Mouse (Mus musculus) kidney, adult 2 months (tissue): Measurements from ENCODE around the gene Capzb. TPM values are rescaled to one million over a fixed set of nuclear protein-coding genes. Genes with fewer than 3 reads are reported as not detected.
A peak's percentile ranks its signal among the peaks of the same experiment; 100 is the strongest.

ENCODE experiments used
- DNase-seq: peaks from one replicate; pipeline ENCODE4 v3.0.0; 2021
- H3K27ac ChIP-seq: fragments of 200-500 bp; 2 replicates; pipeline ENCODE4 v1.5.1; 2012; ENCODE audit warnings: low read depth, low read length, control low read depth, inconsistent platforms; ENCODE audit not compliant: insufficient read depth
- H3K27me3 ChIP-seq: fragments of 200-500 bp; replicated peaks from 2 replicates; pipeline ENCODE4 v1.6.1; 2012; ENCODE audit warnings: mild to moderate bottlenecking, moderate library complexity, low read length, inconsistent platforms; ENCODE audit not compliant: control insufficient read depth, insufficient read depth
- H3K36me3 ChIP-seq: fragments of 200-500 bp; 2 replicates; pipeline ENCODE4 v1.6.1; 2012; ENCODE audit warnings: mild to moderate bottlenecking, moderate library complexity, low read length, inconsistent platforms; ENCODE audit not compliant: control insufficient read depth, insufficient read depth
- H3K4me1 ChIP-seq: fragments of 200-500 bp; 2 replicates; pipeline ENCODE4 v1.6.1; 2011; ENCODE audit warnings: low read length; ENCODE audit not compliant: control insufficient read depth, insufficient read depth
- H3K4me3 ChIP-seq: fragments of 200-500 bp; 2 replicates; pipeline ENCODE4 v1.5.1; 2011; ENCODE audit warnings: mild to moderate bottlenecking, low read depth, low read length, control low read depth; ENCODE audit not compliant: insufficient read depth
- CTCF ChIP-seq: fragments of 200-500 bp; conservative IDR thresholded peaks from 2 replicates; pipeline ENCODE4 v1.5.1; 2011; ENCODE audit warnings: low read depth, mild to moderate bottlenecking, control low read depth, low read length, moderate library complexity, mixed read lengths; ENCODE audit not compliant: insufficient read depth, insufficient read length
- POLR2A ChIP-seq: fragments of 200-500 bp; IDR thresholded peaks from one replicate; pipeline ENCODE4 v1.6.1; 2011; ENCODE audit warnings: low read depth, low read length, control low read depth
- WGBS: fragments of 180-500 bp; shearing (Covaris S2); methylation state at CpG from one replicate; pipeline ENCODE4 v1.1.7; 2018; 5-methylcytosine and 5-hydroxymethylcytosine counted together
- polyA plus RNA-seq: library from polyadenylated mRNA; depleted of rRNA; stranded (reverse); fragments of >200 nt; gene quantifications from 2 replicates; pipeline ENCODE4 v1.2.3, GENCODE M21; 2012

The Capzb gene
- polyA plus RNA-seq, 1 experiment = 134 TPM

DNA sequence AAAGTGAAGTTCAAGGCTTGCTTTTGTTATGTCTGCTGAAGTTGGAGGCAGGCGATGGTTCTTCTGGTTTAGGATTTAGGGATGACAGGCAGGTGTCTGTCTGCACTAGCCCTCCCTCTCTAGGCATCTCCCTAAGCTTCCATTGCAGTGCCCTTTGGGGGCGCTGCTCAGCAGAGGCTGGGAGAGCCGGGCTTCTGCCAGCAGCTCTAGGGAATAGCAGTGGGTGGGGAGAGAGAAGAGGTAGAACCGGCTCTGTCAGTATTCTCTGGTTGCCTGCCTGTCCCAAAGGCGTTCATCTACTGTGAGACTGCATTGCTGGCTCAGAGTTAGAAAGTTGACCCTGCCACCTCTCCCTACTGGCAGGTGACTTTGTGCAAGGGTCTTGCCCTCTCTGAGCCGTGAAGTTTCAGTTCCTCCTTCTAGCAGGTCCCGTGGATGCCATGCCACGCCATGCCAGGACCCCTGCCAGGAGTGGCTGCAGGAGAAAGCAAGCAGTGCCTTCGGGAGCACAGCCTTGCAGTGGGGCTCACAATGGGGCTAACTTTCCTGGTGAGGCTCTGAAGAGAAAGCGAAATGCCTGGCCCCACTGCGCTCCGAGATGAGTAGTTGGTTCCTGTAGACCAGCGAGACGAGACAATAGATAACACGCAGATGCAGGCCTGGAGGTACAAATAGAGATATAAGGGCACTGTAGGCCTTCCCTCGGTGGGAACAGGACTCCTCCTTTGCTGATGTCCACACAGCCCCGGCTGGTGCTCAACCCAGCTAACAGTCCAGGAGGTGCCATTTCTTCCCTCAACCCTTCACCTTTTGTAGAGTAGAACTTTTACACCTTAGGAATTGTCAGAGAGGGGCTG is 19.5 kb downstream of the Capzb start:
- H3K27me3 ChIP-seq = no peaks in the 10 kb centered on the region
- H3K4me3 ChIP-seq = no peak overlapping the region
- H3K36me3 ChIP-seq = no peaks in the 10 kb centered on the region
- peaks cover 60% of the 10 kb centered on the region for H3K4me1 ChIP-seq
- DNase-seq = peak; percentile 60
- TF ChIP-seq POLR2A = no peak
- no peak; the same call in 1 of the 2 replicates for TF ChIP-seq CTCF
- H3K27ac ChIP-seq = peak overlapping the region; percentile 5; the same call in 1 of the 2 replicates
- 67% methylated on average over 17 of the region's 17 CpGs for WGBS

DNA sequence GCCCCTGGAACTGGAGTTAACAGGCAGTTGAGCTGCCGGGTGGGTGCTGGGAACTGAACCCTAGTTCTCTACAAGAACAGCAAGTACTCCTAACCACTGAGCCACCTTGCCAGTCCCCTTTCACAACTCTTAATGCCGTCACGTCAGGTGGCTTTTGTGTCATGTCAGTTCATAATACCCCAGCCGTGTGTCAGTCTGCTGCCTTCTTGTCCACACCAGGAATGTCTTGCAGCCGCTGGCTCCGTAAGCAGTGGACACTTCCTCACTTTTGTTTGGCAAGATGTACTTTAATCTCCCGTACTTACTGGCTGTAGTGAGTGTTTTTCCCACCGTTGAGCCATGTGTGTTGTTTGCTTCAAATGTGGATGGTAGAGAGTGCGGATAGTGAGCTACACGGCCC is 20.4 kb downstream of the Capzb start:
- 61% methylated on average over 10 of the region's 10 CpGs for WGBS
- DNase-seq = no peak
- H3K27ac ChIP-seq = no peak overlapping the region
- H3K4me1 ChIP-seq = peaks cover 58% of the 10 kb centered on the region
- no peaks in the 10 kb centered on the region for H3K27me3 ChIP-seq
- TF ChIP-seq POLR2A = no peak
- no peak for TF ChIP-seq CTCF
- H3K36me3 ChIP-seq = no peaks in the 10 kb centered on the region
- no peak overlapping the region for H3K4me3 ChIP-seq

DNA sequence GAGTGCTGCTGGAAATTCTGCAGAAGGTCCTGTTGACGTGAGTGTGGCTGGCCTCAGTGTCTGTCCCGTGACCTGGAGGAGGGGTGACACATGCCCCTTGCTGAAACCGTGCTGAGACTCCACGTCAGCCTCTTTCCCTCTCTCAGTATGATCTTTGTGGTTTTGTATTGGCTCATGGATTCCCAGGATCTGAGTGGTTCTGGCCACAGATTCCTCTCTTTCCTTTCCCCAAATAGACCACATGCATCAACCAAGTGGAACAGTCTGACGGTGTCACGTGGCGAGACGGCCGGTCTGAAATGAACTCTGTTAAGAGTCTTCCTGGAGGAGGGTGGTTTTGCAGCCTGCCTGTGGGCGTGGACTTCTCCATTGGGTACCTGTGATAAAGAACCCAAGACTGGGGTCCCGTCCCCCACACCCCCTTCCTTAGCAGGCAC is 21.3 kb downstream of the Capzb start:
- DNase-seq = peak; percentile 82
- Histone ChIP-seq H3K27ac (peak overlapping the region; percentile 53), H3K4me3 (no peak overlapping the region), H3K27me3 (no peaks in the 10 kb centered on the region), H3K36me3 (no peaks in the 10 kb centered on the region), H3K4me1 (peaks cover 49% of the 10 kb centered on the region)
- WGBS = 20% methylated on average over 11 of the region's 11 CpGs
- TF ChIP-seq POLR2A (no peak), CTCF (no peak)

DNA sequence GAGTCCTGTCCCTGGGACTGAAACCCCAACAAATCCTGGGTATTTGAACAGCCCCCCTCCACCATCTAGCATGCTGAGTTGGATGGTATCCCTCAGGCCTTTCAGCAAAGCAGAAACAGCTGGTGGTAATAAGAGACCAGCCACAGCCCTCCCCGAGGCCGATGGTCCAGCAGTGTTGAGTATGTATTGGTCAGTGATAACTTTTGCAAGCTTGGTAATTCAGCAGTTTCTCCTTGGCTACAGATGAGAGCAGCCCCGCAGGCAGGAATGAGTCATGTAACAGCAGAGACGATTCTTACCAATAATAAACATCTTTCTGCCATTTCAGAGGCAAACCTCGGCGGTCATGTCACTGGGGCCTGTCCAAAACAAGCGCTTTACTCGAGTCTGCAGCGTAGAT is 23.9 kb downstream of the Capzb start:
- Histone ChIP-seq H3K27ac (no peak overlapping the region), H3K27me3 (no peaks in the 10 kb centered on the region), H3K36me3 (no peaks in the 10 kb centered on the region), H3K4me3 (no peak overlapping the region), H3K4me1 (peaks cover 58% of the 10 kb centered on the region)
- TF ChIP-seq POLR2A = no peak
- WGBS = 47% methylated on average over 9 of the region's 9 CpGs
- no peak for DNase-seq

DNA sequence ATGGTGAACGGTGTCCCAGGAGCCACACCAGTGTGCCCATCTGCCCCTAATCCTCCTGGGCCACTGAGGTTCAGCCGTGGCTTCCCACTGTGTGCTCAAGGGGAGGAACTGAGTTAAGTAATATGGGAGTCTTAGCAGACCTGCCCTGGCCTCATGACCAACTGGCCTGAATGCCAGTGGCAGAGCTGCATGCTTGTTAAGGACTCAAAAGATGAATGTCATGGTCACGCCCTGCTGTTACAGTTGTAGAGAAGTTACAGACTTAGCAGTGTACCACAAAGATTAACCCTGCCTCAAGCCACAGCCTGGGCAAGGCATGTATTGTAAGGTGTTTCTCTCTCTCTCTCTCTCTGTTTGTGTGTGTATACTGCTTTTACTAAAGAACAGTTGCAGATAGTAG is 25.8 kb downstream of the Capzb start:
- Histone ChIP-seq H3K27ac (no peak overlapping the region), H3K4me1 (peaks cover 48% of the 10 kb centered on the region), H3K27me3 (no peaks in the 10 kb centered on the region), H3K36me3 (no peaks in the 10 kb centered on the region), H3K4me3 (no peak overlapping the region)
- TF ChIP-seq POLR2A (no peak), CTCF (no peak)
- whole genome bisulfite sequencing = 90% methylated on average over 3 of the region's 3 CpGs
- no peak for DNase-seq

DNA sequence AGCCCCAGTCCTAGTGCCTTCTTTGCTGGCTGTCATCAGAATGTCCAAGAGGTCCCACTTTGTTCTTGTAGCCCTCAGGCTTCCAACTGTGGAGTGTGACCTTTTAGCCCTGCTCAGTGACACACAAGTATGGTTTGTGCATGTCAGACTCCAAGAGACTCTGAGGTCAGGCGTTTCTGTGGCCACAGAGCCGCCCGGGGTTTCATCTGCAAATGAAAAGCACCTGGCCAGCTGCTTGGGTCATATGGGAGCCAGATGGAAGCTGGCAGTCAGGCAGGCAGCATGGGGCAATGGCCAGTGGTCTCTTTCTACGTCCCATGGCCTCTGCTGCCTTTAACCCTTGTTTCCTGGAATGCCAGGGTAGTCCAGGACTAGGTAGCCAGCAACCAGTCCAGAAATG is 27.0 kb downstream of the Capzb start:
- H3K4me3 ChIP-seq = no peak overlapping the region
- 63% methylated on average over 4 of the region's 4 CpGs for WGBS
- H3K27me3 ChIP-seq = no peaks in the 10 kb centered on the region
- H3K27ac ChIP-seq = no peak overlapping the region
- TF ChIP-seq CTCF (no peak), POLR2A (no peak)
- no peaks in the 10 kb centered on the region for H3K36me3 ChIP-seq
- peaks cover 37% of the 10 kb centered on the region for H3K4me1 ChIP-seq
- DNase-seq = no peak

DNA sequence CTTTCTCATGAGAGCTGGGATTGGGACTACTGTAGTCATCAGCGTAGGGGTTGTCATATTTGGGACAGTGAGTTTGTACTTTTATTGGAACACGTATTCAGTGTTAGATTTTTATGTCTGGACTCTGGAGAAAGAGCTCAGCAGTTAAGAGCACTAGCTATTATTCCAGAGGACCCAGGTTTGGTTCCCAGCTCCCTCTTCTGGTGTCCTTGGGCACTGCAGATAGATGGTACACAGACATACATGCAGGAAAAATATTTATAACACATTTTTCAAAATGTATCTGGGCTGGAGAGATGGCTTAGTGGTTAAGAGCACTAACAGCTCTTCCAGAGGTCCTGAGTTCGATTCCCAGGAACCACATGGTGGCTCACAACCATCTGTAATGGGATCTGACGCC is 28.3 kb downstream of the Capzb start:
- H3K4me1 ChIP-seq = peaks cover 33% of the 10 kb centered on the region
- no peaks in the 10 kb centered on the region for H3K27me3 ChIP-seq
- H3K36me3 ChIP-seq = no peaks in the 10 kb centered on the region
- no peak overlapping the region for H3K4me3 ChIP-seq
- DNase-seq = peak; percentile 53
- no peak for TF ChIP-seq POLR2A
- peak; percentile 52; the same call in 1 of the 2 replicates for TF ChIP-seq CTCF
- WGBS = 88% methylated on average over 4 of the region's 4 CpGs
- H3K27ac ChIP-seq = no peak overlapping the region
